Comparison of ENCODE assay signal across 17 mouse cellular contexts in the genomic region with DNA sequence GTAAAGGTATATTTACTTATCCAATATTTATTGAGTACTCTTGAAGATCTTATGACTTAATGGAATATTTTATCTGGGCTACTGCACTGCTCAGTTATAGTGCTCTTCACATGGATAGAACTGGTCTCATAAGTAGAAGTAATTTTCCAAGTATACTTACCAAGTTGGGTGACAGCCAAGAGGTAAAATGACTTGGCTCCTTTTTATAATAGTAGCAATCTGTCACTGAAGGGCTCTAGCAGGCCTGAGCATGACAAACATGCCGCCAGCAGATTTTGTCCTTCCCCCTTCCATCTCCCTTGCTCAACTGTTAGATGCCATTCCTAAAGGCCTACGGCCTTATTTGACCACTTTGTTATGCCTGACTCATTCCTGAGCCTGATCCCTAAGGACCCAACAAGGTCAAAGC. TPM values are rescaled to one million over a fixed set of nuclear protein-coding genes. Genes with fewer than 3 reads are reported as not detected.
DNase-seq lines count a peak whose midpoint lies in the region; ATAC-seq and TF ChIP-seq lines count a peak whose summit lies in the region.
"Had no signal": no experiment of that assay in that cellular context is flagged by ENCODE, and none has a peak within 500 bp of the region (broad histone marks: within the 10 kb centered on the region; RNA-seq: fewer than 3 reads in every experiment).

No protein-coding gene starts in this region.

- no peak for TF ChIP-seq EP300 in stomach, postnatal 0 days (optimal IDR thresholded peaks at IDR 0.05)

- H3K27ac ChIP-seq in embryonic facial prominence, embryonic 14.5 days (replicated peaks; ENCODE audit: low read depth, low read length), result no peak overlapping the region
- H3K27ac ChIP-seq in embryonic facial prominence, embryonic 10.5 days (replicated peaks), result no peak overlapping the region
- H3K27ac ChIP-seq in lung, embryonic 15.5 days, result peak overlapping the region; percentile 80
- H3K27ac ChIP-seq in stomach, postnatal 0 days (replicated peaks), result no peak overlapping the region
- H3K27ac ChIP-seq: heart, embryonic 13.5 days; intestine, embryonic 15.5 days; layer of hippocampus, adult 2 months; macrophage; midbrain, embryonic 15.5 days; neural tube, embryonic 12.5 days had no signal

- no peak overlapping the region for H3K9ac ChIP-seq in embryonic facial prominence, embryonic 14.5 days (ENCODE audit: low read depth, low read length)
- H3K9ac ChIP-seq in lung, embryonic 15.5 days, result no peak overlapping the region
- H3K9ac ChIP-seq in stomach, postnatal 0 days (ENCODE audit: low read length), result no peak overlapping the region
- H3K9ac ChIP-seq: heart, embryonic 13.5 days; intestine, embryonic 15.5 days; midbrain, embryonic 15.5 days; neural tube, embryonic 12.5 days had no signal

- DNase-seq in embryonic facial prominence, embryonic 14.5 days (ENCODE audit: low spot score), result peak; percentile 33
- no peak for DNase-seq in embryonic facial prominence, embryonic 10.5 days (ENCODE audit: low spot score)
- peak; percentile 12 for DNase-seq in urinary bladder, postnatal 14 days (ENCODE audit: low spot score)
- DNase-seq in urinary bladder, postnatal 4 days (ENCODE audit: low spot score in 2 of 2), result no peak
- no peak for DNase-seq in stomach, postnatal 0 days (ENCODE audit: low spot score)
- DNase-seq in gastrocnemius, adult 18-20 months (ENCODE audit: low spot score), result no peak
- no peak for DNase-seq in layer of hippocampus, postnatal 10 days (ENCODE audit: low spot score in 2 of 2)
- DNase-seq: cerebellum, adult 8-10 months; gastrocnemius, postnatal 36 days had no signal

- H3K9me3 ChIP-seq in embryonic facial prominence, embryonic 14.5 days (ENCODE audit: control insufficient read depth, low read length), result no peaks in the 10 kb centered on the region
- no peaks in the 10 kb centered on the region for H3K9me3 ChIP-seq in embryonic facial prominence, embryonic 10.5 days
- H3K9me3 ChIP-seq in lung, embryonic 15.5 days, result no peaks in the 10 kb centered on the region
- no peaks in the 10 kb centered on the region for H3K9me3 ChIP-seq in stomach, postnatal 0 days (ENCODE audit: control insufficient read depth, low read length)
- H3K9me3 ChIP-seq: heart, embryonic 13.5 days; intestine, embryonic 15.5 days; midbrain, embryonic 15.5 days; neural tube, embryonic 12.5 days had no signal

- H3K27me3 ChIP-seq in embryonic facial prominence, embryonic 14.5 days (replicated peaks; ENCODE audit: control insufficient read depth, insufficient read depth, low read length), result no peaks in the 10 kb centered on the region
- no peaks in the 10 kb centered on the region for H3K27me3 ChIP-seq in embryonic facial prominence, embryonic 10.5 days (replicated peaks; ENCODE audit: low read depth, poor library complexity, severe bottlenecking)
- H3K27me3 ChIP-seq in lung, embryonic 15.5 days, result no peaks in the 10 kb centered on the region
- no peaks in the 10 kb centered on the region for H3K27me3 ChIP-seq in stomach, postnatal 0 days (ENCODE audit: control insufficient read depth, insufficient read depth, low read length)
- H3K27me3 ChIP-seq: heart, embryonic 13.5 days; intestine, embryonic 15.5 days; midbrain, embryonic 15.5 days; neural tube, embryonic 12.5 days had no signal

- no peak overlapping the region for H3K4me3 ChIP-seq in embryonic facial prominence, embryonic 14.5 days (ENCODE audit: low read depth, low read length)
- no peak overlapping the region for H3K4me3 ChIP-seq in embryonic facial prominence, embryonic 10.5 days
- no peak overlapping the region for H3K4me3 ChIP-seq in lung, embryonic 15.5 days
- no peak overlapping the region for H3K4me3 ChIP-seq in stomach, postnatal 0 days (ENCODE audit: low read depth, low read length)
- H3K4me3 ChIP-seq: erythroblast, embryonic 14.5 days; heart, embryonic 13.5 days; intestine, embryonic 15.5 days; layer of hippocampus, adult 2 months; midbrain, embryonic 15.5 days; neural tube, embryonic 12.5 days had no signal

- H3K4me2 ChIP-seq in embryonic facial prominence, embryonic 14.5 days (ENCODE audit: low read depth, low read length), result no peak overlapping the region
- no peak overlapping the region for H3K4me2 ChIP-seq in lung, embryonic 15.5 days
- no peak overlapping the region for H3K4me2 ChIP-seq in stomach, postnatal 0 days (replicated peaks; ENCODE audit: low read depth)
- H3K4me2 ChIP-seq: heart, embryonic 13.5 days; intestine, embryonic 15.5 days; midbrain, embryonic 15.5 days; neural tube, embryonic 12.5 days had no signal

- no peaks in the 10 kb centered on the region for H3K36me3 ChIP-seq in embryonic facial prominence, embryonic 14.5 days (ENCODE audit: control insufficient read depth, insufficient read depth, low read length)
- H3K36me3 ChIP-seq in embryonic facial prominence, embryonic 10.5 days (replicated peaks), result no peaks in the 10 kb centered on the region
- H3K36me3 ChIP-seq in lung, embryonic 15.5 days, result no peaks in the 10 kb centered on the region
- no peaks in the 10 kb centered on the region for H3K36me3 ChIP-seq in stomach, postnatal 0 days (ENCODE audit: control insufficient read depth, insufficient read depth, low read length)
- H3K36me3 ChIP-seq: heart, embryonic 13.5 days; intestine, embryonic 15.5 days; midbrain, embryonic 15.5 days; neural tube, embryonic 12.5 days had no signal

- WGBS in embryonic facial prominence, embryonic 14.5 days, result 69% methylated on average over 2 of the region's 2 CpGs
- 83% methylated on average over 2 of the region's 2 CpGs for WGBS in embryonic facial prominence, embryonic 10.5 days
- WGBS in lung, embryonic 15.5 days, result 41% methylated on average over 2 of the region's 2 CpGs
- WGBS in stomach, postnatal 0 days, result 36% methylated on average over 2 of the region's 2 CpGs

- peaks cover 3% of the 10 kb centered on the region; the same call in 1 of the 2 replicates for H3K4me1 ChIP-seq in embryonic facial prominence, embryonic 14.5 days (ENCODE audit: control insufficient read depth, insufficient read depth, low read length)
- peaks cover 15% of the 10 kb centered on the region for H3K4me1 ChIP-seq in embryonic facial prominence, embryonic 10.5 days
- peaks cover 16% of the 10 kb centered on the region for H3K4me1 ChIP-seq in lung, embryonic 15.5 days
- H3K4me1 ChIP-seq in stomach, postnatal 0 days (replicated peaks; ENCODE audit: control insufficient read depth, insufficient read depth), result no peaks in the 10 kb centered on the region

- ATAC-seq in embryonic facial prominence, embryonic 14.5 days (ENCODE audit: low read depth), result no peak
- ATAC-seq in lung, embryonic 15.5 days (ENCODE audit: borderline replicate concordance, extremely low read depth, low FRiP score, low TSS enrichment), result peak; percentile 78
- peak; percentile 69 for ATAC-seq in stomach, postnatal 0 days (ENCODE audit: low FRiP score, low TSS enrichment)
- ATAC-seq: intestine, embryonic 15.5 days; midbrain, embryonic 15.5 days had no signal

- no peak for TF ChIP-seq CTCF in stomach, postnatal 0 days (IDR thresholded peaks at IDR 0.05; ENCODE audit: low read depth)

RNA-seq across cellular contexts. Expression of a gene that starts 6.8 kb away (rescaled TPM):
- polyA plus RNA-seq in embryonic facial prominence, embryonic 14.5 days (2014; fragmentation: Nextera tagmentation; extraction: Ambion mirVana), result 1.1 and 1.3 TPM in 2 replicates
- 0.28 and 0.32 TPM in 2 replicates for polyA plus RNA-seq in embryonic facial prominence, embryonic 10.5 days (2016; fragmentation: Nextera tagmentation; extraction: Ambion mirVana)
- polyA plus RNA-seq in lung, embryonic 15.5 days (2015; fragmentation: Nextera tagmentation; extraction: Ambion mirVana), result 1.7 and 1.9 TPM in 2 replicates
- 0.58 and 0.59 TPM in 2 replicates for polyA plus RNA-seq in stomach, postnatal 0 days (2015; fragmentation: Nextera tagmentation; extraction: Ambion mirVana)
- not detected for total RNA-seq in gastrocnemius, adult 18-20 months (2021)
- total RNA-seq in layer of hippocampus, postnatal 10 days (2021), result under 1 TPM in 1 of 2 experiments, not detected in 1; 0.11 TPM
- total RNA-seq: gastrocnemius, postnatal 36 days; layer of hippocampus, adult 2 months had no signal

RNA-seq across cellular contexts. Expression of a gene that starts 25.1 kb away (rescaled TPM):
- polyA plus RNA-seq in embryonic facial prominence, embryonic 14.5 days (2014; fragmentation: Nextera tagmentation; extraction: Ambion mirVana), result 29.8 and 32.2 TPM in 2 replicates
- 9.7 and 10.3 TPM in 2 replicates for polyA plus RNA-seq in embryonic facial prominence, embryonic 10.5 days (2016; fragmentation: Nextera tagmentation; extraction: Ambion mirVana)
- 49.1 and 53.0 TPM in 2 replicates for polyA plus RNA-seq in lung, embryonic 15.5 days (2015; fragmentation: Nextera tagmentation; extraction: Ambion mirVana)
- polyA plus RNA-seq in stomach, postnatal 0 days (2015; fragmentation: Nextera tagmentation; extraction: Ambion mirVana), result 17.1 and 18.0 TPM in 2 replicates
- 1 to 10 TPM; 3.6 to 4.0 TPM for total RNA-seq in gastrocnemius, adult 18-20 months (2021)
- 1 to 10 TPM; 6.7 to 7.6 TPM for total RNA-seq in layer of hippocampus, postnatal 10 days (2021)
- polyA plus RNA-seq: erythroblast, embryonic 14.5 days had no signal

Comparison
In these comparisons a context has a peak if more than half of its experiments do, and no peak if none do; other contexts are left out.
1. DNase-seq: peak in embryonic facial prominence, embryonic 14.5 days (single experiment) and urinary bladder, postnatal 14 days (single experiment); none in embryonic facial prominence, embryonic 10.5 days (single experiment), urinary bladder, postnatal 4 days (0 of 2), stomach, postnatal 0 days (single experiment), gastrocnemius, adult 18-20 months (single experiment) and layer of hippocampus, postnatal 10 days (0 of 2).